Mouse (Mus musculus): ENCODE data around the gene Tmem238. TPM values are rescaled to one million over a fixed set of nuclear protein-coding genes. Genes with fewer than 3 reads are reported as not detected.
"Not testable (repeated sequence)": the region's sequence is repeated elsewhere in the genome, so short reads cannot be mapped to it uniquely, and the experiment has no call there.

Tmem238 gene
- polyA plus RNA-seq (2011; ENCODE audit: insufficient read depth, insufficient read length, low replicate concordance, missing spikeins) = 3.9 and 12.0 TPM in 2 replicates

GRCm38 (mm10) chr7:4789436-4789935 lies at the start of gene Tmem238:
Gene Tmem238, minus strand, starts transcription at chr7:4789656.
- TF ChIP-seq POLR2A (IDR thresholded peaks at IDR 0.05; ENCODE audit: borderline replicate concordance, control insufficient read depth, low read depth, low read length) (0 out of 2 replicates have a peak, but pooled peaks have one; percentile 1), CTCF (IDR thresholded peaks at IDR 0.05; ENCODE audit: control insufficient read depth, insufficient read depth, low read length) (no peak)
- Histone ChIP-seq H3K4me3 (replicated peaks; ENCODE audit: control insufficient read depth, low read depth, low read length) (peak within 1 kb of the TSS; percentile 71), H3K27ac (ENCODE audit: control insufficient read depth, insufficient read depth, low read depth, low read length, poor library complexity) (peak within 1 kb of the TSS; percentile 40), H3K4me1 (ENCODE audit: control insufficient read depth, insufficient read depth, low read length) (peaks cover 2% of the 10 kb centered on the region; the same call in 1 of the 2 replicates)
- 8% methylated on average over 40 of the region's 40 CpGs for WGBS

- H3K4me1 ChIP-seq (ENCODE audit: control insufficient read depth, insufficient read depth, low read length) = no peaks in the 10 kb centered on the region
- H3K27ac ChIP-seq (ENCODE audit: control insufficient read depth, insufficient read depth, low read depth, low read length, poor library complexity) = no peak overlapping the region
- H3K4me3 ChIP-seq (replicated peaks; ENCODE audit: control insufficient read depth, low read depth, low read length) = no peak overlapping the region
- WGBS = 13% methylated on average over 1 of the region's 1 CpGs
- TF ChIP-seq POLR2A (IDR thresholded peaks at IDR 0.05; ENCODE audit: borderline replicate concordance, control insufficient read depth, low read depth, low read length) = no peak
Observed at GRCm38 (mm10) chr7:4837639-4838038, 48.2 kb upstream of the Tmem238 start.

- Histone ChIP-seq H3K4me3 (replicated peaks; ENCODE audit: control insufficient read depth, low read depth, low read length) (no peak overlapping the region), H3K27ac (ENCODE audit: control insufficient read depth, insufficient read depth, low read depth, low read length, poor library complexity) (no peak overlapping the region; the same call in 1 of the 2 replicates), H3K4me1 (ENCODE audit: control insufficient read depth, insufficient read depth, low read length) (no peaks in the 10 kb centered on the region)
- TF ChIP-seq CTCF (IDR thresholded peaks at IDR 0.05; ENCODE audit: control insufficient read depth, insufficient read depth, low read length) (peak; percentile 24; the same call in 1 of the 2 replicates), POLR2A (IDR thresholded peaks at IDR 0.05; ENCODE audit: borderline replicate concordance, control insufficient read depth, low read depth, low read length) (no peak)
- under 1% methylated on average over 51 of the region's 51 CpGs for WGBS
Observed at GRCm38 (mm10) chr7:4836351-4836792, 46.9 kb upstream of the Tmem238 start.

- WGBS = 2% methylated on average over 34 of the region's 34 CpGs
- Histone ChIP-seq H3K4me3 (replicated peaks; ENCODE audit: control insufficient read depth, low read depth, low read length) (no peak overlapping the region), H3K27ac (ENCODE audit: control insufficient read depth, insufficient read depth, low read depth, low read length, poor library complexity) (no peak overlapping the region), H3K4me1 (ENCODE audit: control insufficient read depth, insufficient read depth, low read length) (no peaks in the 10 kb centered on the region)
- TF ChIP-seq POLR2A (IDR thresholded peaks at IDR 0.05; ENCODE audit: borderline replicate concordance, control insufficient read depth, low read depth, low read length) (no peak), CTCF (IDR thresholded peaks at IDR 0.05; ENCODE audit: control insufficient read depth, insufficient read depth, low read length) (no peak)
Observed at GRCm38 (mm10) chr7:4835631-4836327, 46.3 kb upstream of the Tmem238 start.

- Histone ChIP-seq H3K4me1 (ENCODE audit: control insufficient read depth, insufficient read depth, low read length) (no peaks in the 10 kb centered on the region), H3K4me3 (replicated peaks; ENCODE audit: control insufficient read depth, low read depth, low read length) (no peak overlapping the region), H3K27ac (ENCODE audit: control insufficient read depth, insufficient read depth, low read depth, low read length, poor library complexity) (no peak overlapping the region)
- WGBS = 13% methylated on average over 12 of the region's 12 CpGs
- no peak for TF ChIP-seq CTCF (IDR thresholded peaks at IDR 0.05; ENCODE audit: control insufficient read depth, insufficient read depth, low read length)
- TF ChIP-seq POLR2A (IDR thresholded peaks at IDR 0.05; ENCODE audit: borderline replicate concordance, control insufficient read depth, low read depth, low read length) = no peak
Observed at GRCm38 (mm10) chr7:4830476-4830875, 41.0 kb upstream of the Tmem238 start.

- H3K27ac ChIP-seq (ENCODE audit: control insufficient read depth, insufficient read depth, low read depth, low read length, poor library complexity) = no peak overlapping the region
- no peaks in the 10 kb centered on the region for H3K4me1 ChIP-seq (ENCODE audit: control insufficient read depth, insufficient read depth, low read length)
- TF ChIP-seq CTCF (IDR thresholded peaks at IDR 0.05; ENCODE audit: control insufficient read depth, insufficient read depth, low read length) = no peak
- TF ChIP-seq POLR2A (IDR thresholded peaks at IDR 0.05; ENCODE audit: borderline replicate concordance, control insufficient read depth, low read depth, low read length) = no peak
- WGBS = 54% methylated on average over 4 of the region's 4 CpGs
- no peak overlapping the region for H3K4me3 ChIP-seq (replicated peaks; ENCODE audit: control insufficient read depth, low read depth, low read length)
Observed at GRCm38 (mm10) chr7:4825365-4825764, 35.9 kb upstream of the Tmem238 start.

- TF ChIP-seq CTCF (IDR thresholded peaks at IDR 0.05; ENCODE audit: control insufficient read depth, insufficient read depth, low read length) (no peak), POLR2A (IDR thresholded peaks at IDR 0.05; ENCODE audit: borderline replicate concordance, control insufficient read depth, low read depth, low read length) (no peak)
- whole genome bisulfite sequencing = 80% methylated on average over 6 of the region's 6 CpGs
- H3K4me3 ChIP-seq (replicated peaks; ENCODE audit: control insufficient read depth, low read depth, low read length) = no peak overlapping the region
- H3K4me1 ChIP-seq (ENCODE audit: control insufficient read depth, insufficient read depth, low read length) = no peaks in the 10 kb centered on the region
- H3K27ac ChIP-seq (ENCODE audit: control insufficient read depth, insufficient read depth, low read depth, low read length, poor library complexity) = no peak overlapping the region
Observed at GRCm38 (mm10) chr7:4822162-4822907, 32.9 kb upstream of the Tmem238 start.

- Histone ChIP-seq H3K4me1 (ENCODE audit: control insufficient read depth, insufficient read depth, low read length) (no peaks in the 10 kb centered on the region), H3K4me3 (replicated peaks; ENCODE audit: control insufficient read depth, low read depth, low read length) (no peak overlapping the region), H3K27ac (ENCODE audit: control insufficient read depth, insufficient read depth, low read depth, low read length, poor library complexity) (no peak overlapping the region)
- TF ChIP-seq POLR2A (IDR thresholded peaks at IDR 0.05; ENCODE audit: borderline replicate concordance, control insufficient read depth, low read depth, low read length) (no peak), CTCF (IDR thresholded peaks at IDR 0.05; ENCODE audit: control insufficient read depth, insufficient read depth, low read length) (no peak)
- WGBS = 80% methylated on average over 4 of the region's 4 CpGs
Observed at GRCm38 (mm10) chr7:4821690-4822089, 32.2 kb upstream of the Tmem238 start.

GRCm38 (mm10) chr7:4820925-4821324 lies 31.5 kb upstream of the Tmem238 start:
- not testable (repeated sequence) for H3K4me1 ChIP-seq (ENCODE audit: control insufficient read depth, insufficient read depth, low read length); H3K4me3 ChIP-seq (replicated peaks; ENCODE audit: control insufficient read depth, low read depth, low read length); H3K27ac ChIP-seq (ENCODE audit: control insufficient read depth, insufficient read depth, low read depth, low read length, poor library complexity)
- 82% methylated on average over 7 of the region's 7 CpGs for WGBS
